Mouse (Mus musculus): ENCODE data around the gene Pigv. TPM values are rescaled to one million over a fixed set of nuclear protein-coding genes. Genes with fewer than 3 reads are reported as not detected.
A peak's percentile ranks its signal among the peaks of the same experiment; 100 is the strongest.

Pigv gene
- polyA plus RNA-seq (2012; ENCODE audit: insufficient read depth, insufficient read length, low replicate concordance, missing spikeins): not detected in 2 replicates

GRCm38 (mm10) chr4:133671881-133672844, at the start of gene Pigv:
TSS of gene Pigv (minus strand) at chr4:133672647.
- Histone ChIP-seq H3K4me1 (ENCODE audit: control insufficient read depth, insufficient read depth, low read length) (peaks cover 23% of the 10 kb centered on the region), H3K4me3 (ENCODE audit: insufficient read depth, low read depth, low read length) (peak within 1 kb of the TSS; percentile 87), H3K27ac (ENCODE audit: insufficient read depth, low read depth, low read length) (peak within 1 kb of the TSS; percentile 95)
- TF ChIP-seq CTCF (IDR thresholded peaks at IDR 0.05; ENCODE audit: insufficient read depth, low read depth, low read length): no peak
- TF ChIP-seq POLR2A (IDR thresholded peaks at IDR 0.05; ENCODE audit: insufficient read depth, low read depth, low read length): peak; percentile 71
- WGBS: under 1% methylated on average over 76 of the region's 76 CpGs

- peaks cover 2% of the 10 kb centered on the region; the same call in 1 of the 2 replicates for H3K4me1 ChIP-seq (ENCODE audit: control insufficient read depth, insufficient read depth, low read length)
- TF ChIP-seq POLR2A (IDR thresholded peaks at IDR 0.05; ENCODE audit: insufficient read depth, low read depth, low read length) (no peak), CTCF (IDR thresholded peaks at IDR 0.05; ENCODE audit: insufficient read depth, low read depth, low read length) (no peak)
- H3K4me3 ChIP-seq (ENCODE audit: insufficient read depth, low read depth, low read length): no peak overlapping the region
- no peak overlapping the region for H3K27ac ChIP-seq (ENCODE audit: insufficient read depth, low read depth, low read length)
- WGBS: 86% methylated on average over 3 of the region's 3 CpGs
These were observed 47.3 kb upstream of the Pigv start for GRCm38 (mm10) chr4:133719791-133720190.

GRCm38 (mm10) chr4:133712755-133713154, 40.3 kb upstream of the Pigv start:
- Histone ChIP-seq H3K27ac (ENCODE audit: insufficient read depth, low read depth, low read length) (no peak overlapping the region), H3K4me1 (ENCODE audit: control insufficient read depth, insufficient read depth, low read length) (peaks cover 5% of the 10 kb centered on the region), H3K4me3 (ENCODE audit: insufficient read depth, low read depth, low read length) (no peak overlapping the region)
- no peak for TF ChIP-seq CTCF (IDR thresholded peaks at IDR 0.05; ENCODE audit: insufficient read depth, low read depth, low read length)
- no peak for TF ChIP-seq POLR2A (IDR thresholded peaks at IDR 0.05; ENCODE audit: insufficient read depth, low read depth, low read length)
- 28% methylated on average over 5 of the region's 5 CpGs for WGBS

- peaks cover 9% of the 10 kb centered on the region for H3K4me1 ChIP-seq (ENCODE audit: control insufficient read depth, insufficient read depth, low read length)
- H3K4me3 ChIP-seq (ENCODE audit: insufficient read depth, low read depth, low read length): no peak overlapping the region
- 47% methylated on average over 6 of the region's 6 CpGs for WGBS
- no peak overlapping the region for H3K27ac ChIP-seq (ENCODE audit: insufficient read depth, low read depth, low read length)
- TF ChIP-seq CTCF (IDR thresholded peaks at IDR 0.05; ENCODE audit: insufficient read depth, low read depth, low read length) (no peak), POLR2A (IDR thresholded peaks at IDR 0.05; ENCODE audit: insufficient read depth, low read depth, low read length) (no peak)
These were observed 39.0 kb upstream of the Pigv start for GRCm38 (mm10) chr4:133711307-133712076.

GRCm38 (mm10) chr4:133709395-133709794, 36.9 kb upstream of the Pigv start:
- 24% methylated on average over 2 of the region's 2 CpGs for WGBS
- H3K27ac ChIP-seq (ENCODE audit: insufficient read depth, low read depth, low read length): no peak overlapping the region
- H3K4me1 ChIP-seq (ENCODE audit: control insufficient read depth, insufficient read depth, low read length): peaks cover 9% of the 10 kb centered on the region
- TF ChIP-seq CTCF (IDR thresholded peaks at IDR 0.05; ENCODE audit: insufficient read depth, low read depth, low read length) (no peak), POLR2A (IDR thresholded peaks at IDR 0.05; ENCODE audit: insufficient read depth, low read depth, low read length) (no peak)
- H3K4me3 ChIP-seq (ENCODE audit: insufficient read depth, low read depth, low read length): no peak overlapping the region

GRCm38 (mm10) chr4:133707464-133707863, 35.0 kb upstream of the Pigv start:
- WGBS: 26% methylated on average over 1 of the region's 1 CpGs
- no peak overlapping the region for H3K4me3 ChIP-seq (ENCODE audit: insufficient read depth, low read depth, low read length)
- H3K4me1 ChIP-seq (ENCODE audit: control insufficient read depth, insufficient read depth, low read length): peaks cover 6% of the 10 kb centered on the region
- TF ChIP-seq POLR2A (IDR thresholded peaks at IDR 0.05; ENCODE audit: insufficient read depth, low read depth, low read length) (no peak), CTCF (IDR thresholded peaks at IDR 0.05; ENCODE audit: insufficient read depth, low read depth, low read length) (no peak)
- 0 out of 2 replicates have a peak overlapping the region, but pooled peaks have one; percentile 64 for H3K27ac ChIP-seq (ENCODE audit: insufficient read depth, low read depth, low read length)

GRCm38 (mm10) chr4:133706956-133707355, 34.5 kb upstream of the Pigv start:
- 19% methylated on average over 8 of the region's 8 CpGs for WGBS
- H3K27ac ChIP-seq (ENCODE audit: insufficient read depth, low read depth, low read length): peak overlapping the region; percentile 64; the same call in 1 of the 2 replicates
- H3K4me3 ChIP-seq (ENCODE audit: insufficient read depth, low read depth, low read length): no peak overlapping the region
- TF ChIP-seq POLR2A (IDR thresholded peaks at IDR 0.05; ENCODE audit: insufficient read depth, low read depth, low read length): no peak
- no peak for TF ChIP-seq CTCF (IDR thresholded peaks at IDR 0.05; ENCODE audit: insufficient read depth, low read depth, low read length)
- peaks cover 8% of the 10 kb centered on the region for H3K4me1 ChIP-seq (ENCODE audit: control insufficient read depth, insufficient read depth, low read length)

- TF ChIP-seq CTCF (IDR thresholded peaks at IDR 0.05; ENCODE audit: insufficient read depth, low read depth, low read length): no peak
- no peak for TF ChIP-seq POLR2A (IDR thresholded peaks at IDR 0.05; ENCODE audit: insufficient read depth, low read depth, low read length)
- H3K27ac ChIP-seq (ENCODE audit: insufficient read depth, low read depth, low read length): no peak overlapping the region
- WGBS: 75% methylated on average over 4 of the region's 4 CpGs
These were observed 32.6 kb upstream of the Pigv start for GRCm38 (mm10) chr4:133705062-133705461.

More at GRCm38 (mm10) chr4:133705062-133705461, 32.6 kb upstream of the Pigv start:
- no peak overlapping the region for H3K4me3 ChIP-seq (ENCODE audit: insufficient read depth, low read depth, low read length)
- H3K4me1 ChIP-seq (ENCODE audit: control insufficient read depth, insufficient read depth, low read length): peaks cover 15% of the 10 kb centered on the region
